Mouse (Mus musculus) stomach, embryonic 16.5 days (tissue): ENCODE measurements around the gene Fhod1. TPM values are rescaled to one million over a fixed set of nuclear protein-coding genes. Genes with fewer than 3 reads are reported as not detected.

Source experiments
- ATAC-seq: fragments of 200-750 bp; cut with Nextera tagmentation; 2 replicates; pipeline ENCODE4 v1.8.0; 2017; ENCODE audit warnings: moderate number of reproducible peaks, moderate TSS enrichment; ENCODE audit not compliant: insufficient read depth, low FRiP score
- H3K27ac ChIP-seq: fragments of 300-500 bp; sonication (generic); 2 replicates; pipeline ENCODE4 v1.5.1; 2014; ENCODE audit warnings: low read length
- H3K27me3 ChIP-seq: fragments of 300-500 bp; sonication (generic); 2 replicates; pipeline ENCODE4 v1.6.1; 2014; ENCODE audit warnings: low read length, control low read depth, mixed read lengths; ENCODE audit not compliant: control insufficient read depth, insufficient read depth
- H3K36me3 ChIP-seq: fragments of 300-500 bp; sonication (generic); 2 replicates; pipeline ENCODE4 v1.6.1; 2014; ENCODE audit warnings: low read length; ENCODE audit not compliant: control insufficient read depth, insufficient read depth
- H3K4me1 ChIP-seq: fragments of 300-500 bp; sonication (generic); 2 replicates; pipeline ENCODE4 v1.6.1; 2014; ENCODE audit warnings: low read length, control low read depth, mixed read lengths; ENCODE audit not compliant: control insufficient read depth, insufficient read depth
- H3K4me2 ChIP-seq: fragments of 300-500 bp; sonication (generic); 2 replicates; pipeline ENCODE4 v1.6.1; 2014; ENCODE audit warnings: low read depth, low read length, mixed read lengths
- H3K4me3 ChIP-seq: fragments of 300-500 bp; sonication (generic); replicated peaks from 2 replicates; pipeline ENCODE4 v1.5.1; 2014; ENCODE audit warnings: mild to moderate bottlenecking, low read length
- H3K9ac ChIP-seq: fragments of 300-500 bp; sonication (generic); 2 replicates; pipeline ENCODE4 v1.6.1; 2014; ENCODE audit warnings: low read length
- H3K9me3 ChIP-seq: fragments of 300-500 bp; sonication (generic); replicated peaks from 2 replicates; pipeline ENCODE4 v1.6.1; 2016; ENCODE audit warnings: low read length, control low read depth; ENCODE audit not compliant: control insufficient read depth
- WGBS: fragments of 180-500 bp; shearing (Covaris S2); extraction: QIAGEN DNeasy Blood & Tissue Kit; methylation state at CpG from one replicate; pipeline ENCODE4 v1.1.7; 2014; 5-methylcytosine and 5-hydroxymethylcytosine counted together
- polyA plus RNA-seq: library from polyadenylated mRNA; unstranded; fragments of >200 nt; fragmentation: Nextera tagmentation; extraction: Ambion mirVana; gene quantifications from 2 replicates; pipeline ENCODE4 v1.2.1, GENCODE M21; 2015

The Fhod1 gene
- 2.2 and 2.5 TPM in 2 replicates for polyA plus RNA-seq

DNA sequence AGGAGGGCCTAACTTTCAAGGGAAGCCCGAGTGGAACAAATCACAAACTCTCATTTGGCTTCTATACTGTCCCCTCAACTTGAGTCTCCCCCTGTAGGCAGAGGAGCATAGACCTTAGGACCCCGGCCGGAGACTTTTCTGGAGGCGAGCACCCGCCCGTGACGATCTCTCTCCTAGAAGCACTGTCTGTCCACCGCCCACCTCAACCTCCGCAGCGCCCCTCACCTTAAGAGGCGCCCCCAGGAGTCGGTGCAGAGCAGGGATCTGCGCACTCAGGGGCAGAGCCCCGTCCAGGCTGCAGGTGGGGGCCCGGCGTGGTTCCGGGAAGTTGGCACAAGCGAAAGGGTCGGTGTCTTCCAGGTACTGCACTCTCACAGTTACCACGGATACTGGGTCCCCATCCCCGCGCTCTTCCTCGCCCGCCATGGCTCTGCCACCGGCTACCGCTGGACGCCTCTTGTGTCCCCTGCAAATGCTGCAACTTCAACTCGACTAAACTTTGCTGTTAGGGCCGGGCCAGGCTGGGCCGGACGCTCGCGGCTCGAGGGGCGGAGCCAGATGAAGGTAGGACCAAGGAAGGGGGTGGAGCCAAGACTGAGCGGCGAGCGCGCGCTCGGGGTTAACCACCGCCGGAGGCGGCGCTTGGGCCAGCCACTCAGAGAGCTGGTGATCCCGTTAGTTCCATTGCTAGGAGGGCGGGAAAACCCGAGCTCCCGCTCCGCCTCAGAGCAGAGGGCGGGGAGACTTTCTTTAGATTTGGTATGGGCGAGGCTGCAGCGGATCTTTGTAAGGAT, at the start of gene Fhod1:
Fhod1 (minus strand) TSS at position 526 of the 794 bp plus-strand sequence.
- peaks cover 6% of the 10 kb centered on the region; the same call in 1 of the 2 replicates for H3K27me3 ChIP-seq
- under 1% methylated on average over 53 of the region's 53 CpGs for WGBS
- no peaks in the 10 kb centered on the region for H3K36me3 ChIP-seq
- H3K4me3 ChIP-seq = peak within 1 kb of the TSS; percentile 83
- peak; percentile 91 for ATAC-seq
- no peaks in the 10 kb centered on the region for H3K9me3 ChIP-seq
- H3K4me2 ChIP-seq = peak within 1 kb of the TSS; percentile 95
- H3K27ac ChIP-seq = peak within 1 kb of the TSS; percentile 85
- H3K9ac ChIP-seq = peak within 1 kb of the TSS; percentile 82
- H3K4me1 ChIP-seq = peaks cover 40% of the 10 kb centered on the region

DNA sequence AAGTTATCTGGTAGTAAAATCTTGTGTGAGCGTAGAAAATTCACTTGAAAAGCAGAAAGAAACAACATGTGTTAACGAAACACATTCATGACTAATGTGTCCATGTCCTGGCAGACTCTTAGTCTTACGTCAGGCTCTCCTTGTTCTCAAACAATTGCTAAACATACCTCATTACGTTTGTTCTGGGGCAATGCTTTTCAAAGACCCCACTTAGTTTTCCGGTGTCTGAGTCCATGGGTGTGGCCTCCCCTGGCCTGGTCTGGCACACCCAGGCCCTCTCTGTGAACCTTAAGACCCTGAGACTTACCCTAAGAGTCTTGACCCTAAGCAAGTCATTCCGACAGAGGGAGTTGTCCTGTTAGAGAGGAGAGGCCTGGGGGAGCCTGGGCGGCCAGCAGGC, 46.2 kb upstream of the Fhod1 start:
- 63% methylated on average over 7 of the region's 7 CpGs for WGBS

DNA sequence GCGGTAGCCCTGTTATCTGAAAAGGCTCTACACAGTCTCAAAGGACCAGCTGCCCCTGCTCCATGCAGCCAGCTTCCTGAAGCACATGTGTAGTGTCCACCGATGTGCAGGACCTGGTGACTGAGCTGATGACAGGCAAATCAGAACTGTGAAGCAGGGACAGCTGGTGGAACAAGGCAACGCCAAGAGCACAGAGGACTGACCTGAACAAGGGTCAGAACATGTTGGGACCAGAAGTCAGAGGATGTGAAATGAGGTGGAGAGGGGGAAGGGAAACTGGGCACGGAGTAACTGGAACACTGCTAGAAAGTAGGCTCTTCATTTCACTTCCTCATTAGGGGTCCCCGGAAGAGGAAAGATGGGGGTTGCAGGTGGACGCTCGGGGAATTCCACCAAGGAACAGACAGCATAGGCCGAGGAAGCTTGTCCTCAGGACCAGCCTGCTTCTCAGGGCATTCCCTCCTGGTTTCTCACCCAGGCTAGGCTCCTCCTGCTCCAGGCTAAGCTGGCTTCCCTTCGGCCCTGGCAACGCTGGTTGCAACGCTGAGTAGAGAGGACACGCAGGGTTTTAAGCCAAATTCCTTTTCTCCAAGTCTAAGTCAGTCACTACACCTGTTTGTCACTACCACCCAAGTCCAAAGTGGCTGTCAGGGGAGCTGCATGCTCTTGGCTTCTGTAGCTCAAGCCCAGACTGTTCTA, 45.5 kb upstream of the Fhod1 start:
- ATAC-seq = no peak

More for the DNA sequence above, 46.2 kb upstream of the Fhod1 start:
- H3K27me3 ChIP-seq = no peaks in the 10 kb centered on the region
- no peak for ATAC-seq
- no peak overlapping the region for H3K4me2 ChIP-seq
- H3K27ac ChIP-seq = no peak overlapping the region
- no peaks in the 10 kb centered on the region for H3K36me3 ChIP-seq
- H3K9me3 ChIP-seq = no peaks in the 10 kb centered on the region
- no peak overlapping the region for H3K9ac ChIP-seq
- H3K4me1 ChIP-seq = no peaks in the 10 kb centered on the region
- no peak overlapping the region for H3K4me3 ChIP-seq

GRCm38 (mm10) chr8:105389096-105389495, 41.3 kb upstream of the Fhod1 start:
- H3K27ac ChIP-seq = no peak overlapping the region
- H3K4me1 ChIP-seq = no peaks in the 10 kb centered on the region
- no peak overlapping the region for H3K9ac ChIP-seq
- no peak for ATAC-seq
- no peaks in the 10 kb centered on the region for H3K9me3 ChIP-seq
- no peak overlapping the region for H3K4me3 ChIP-seq
- H3K36me3 ChIP-seq = no peaks in the 10 kb centered on the region
- WGBS = 53% methylated on average over 6 of the region's 6 CpGs
- H3K27me3 ChIP-seq = no peaks in the 10 kb centered on the region
- H3K4me2 ChIP-seq = no peak overlapping the region

More for the DNA sequence above, 45.5 kb upstream of the Fhod1 start:
- no peak overlapping the region for H3K4me2 ChIP-seq
- H3K9ac ChIP-seq = no peak overlapping the region
- no peaks in the 10 kb centered on the region for H3K4me1 ChIP-seq
- no peak overlapping the region for H3K27ac ChIP-seq
- WGBS = 81% methylated on average over 12 of the region's 12 CpGs
- H3K9me3 ChIP-seq = no peaks in the 10 kb centered on the region
- H3K27me3 ChIP-seq = no peaks in the 10 kb centered on the region
- H3K36me3 ChIP-seq = no peaks in the 10 kb centered on the region
- H3K4me3 ChIP-seq = no peak overlapping the region

- Histone ChIP-seq H3K9me3 (no peaks in the 10 kb centered on the region), H3K4me3 (no peak overlapping the region)
- no peak for ATAC-seq
These were observed 39.4 kb upstream of the Fhod1 start for GRCm38 (mm10) chr8:105387151-105387550.

GRCm38 (mm10) chr8:105384070-105384469, 36.3 kb upstream of the Fhod1 start:
- H3K4me3 ChIP-seq = no peak overlapping the region
- no peaks in the 10 kb centered on the region for H3K27me3 ChIP-seq
- H3K27ac ChIP-seq = no peak overlapping the region
- WGBS = 92% methylated on average over 2 of the region's 2 CpGs
- ATAC-seq = no peak
- H3K9ac ChIP-seq = no peak overlapping the region
- H3K4me1 ChIP-seq = no peaks in the 10 kb centered on the region
- no peak overlapping the region for H3K4me2 ChIP-seq
- no peaks in the 10 kb centered on the region for H3K9me3 ChIP-seq
- no peaks in the 10 kb centered on the region for H3K36me3 ChIP-seq

More at GRCm38 (mm10) chr8:105387151-105387550, 39.4 kb upstream of the Fhod1 start:
- H3K27me3 ChIP-seq = no peaks in the 10 kb centered on the region
- no peaks in the 10 kb centered on the region for H3K36me3 ChIP-seq
- no peak overlapping the region for H3K9ac ChIP-seq
- H3K27ac ChIP-seq = no peak overlapping the region
- no peaks in the 10 kb centered on the region for H3K4me1 ChIP-seq
- no peak overlapping the region for H3K4me2 ChIP-seq
- 60% methylated on average over 1 of the region's 1 CpGs for WGBS

DNA sequence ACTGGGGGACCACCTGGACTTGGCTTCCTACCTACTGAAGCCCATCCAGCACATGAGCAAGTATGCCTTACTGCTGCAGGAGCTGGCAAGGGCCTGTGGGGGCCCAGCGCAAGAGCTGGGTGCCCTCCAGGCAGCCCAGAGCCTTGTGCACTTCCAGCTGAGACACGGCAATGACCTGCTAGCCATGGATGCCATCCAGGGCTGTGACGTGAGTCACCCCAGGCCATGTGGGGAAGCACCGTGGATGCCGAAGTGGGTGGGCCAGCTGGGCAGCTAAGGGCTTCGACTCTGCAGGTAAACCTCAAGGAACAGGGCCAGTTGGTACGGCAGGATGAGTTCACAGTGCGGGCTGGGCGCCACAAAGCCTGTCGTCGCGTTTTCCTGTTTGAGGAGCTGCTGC, 32.6 kb upstream of the Fhod1 start:
- no peak overlapping the region for H3K4me3 ChIP-seq
- H3K4me2 ChIP-seq = no peak overlapping the region
- no peaks in the 10 kb centered on the region for H3K9me3 ChIP-seq
- 76% methylated on average over 12 of the region's 12 CpGs for WGBS
- H3K4me1 ChIP-seq = 0 out of 2 replicates have a peak, but pooled peaks cover 6% of the 10 kb centered on the region
- H3K36me3 ChIP-seq = no peaks in the 10 kb centered on the region
- H3K27ac ChIP-seq = no peak overlapping the region
- ATAC-seq = no peak
- no peak overlapping the region for H3K9ac ChIP-seq
- H3K27me3 ChIP-seq = no peaks in the 10 kb centered on the region

DNA sequence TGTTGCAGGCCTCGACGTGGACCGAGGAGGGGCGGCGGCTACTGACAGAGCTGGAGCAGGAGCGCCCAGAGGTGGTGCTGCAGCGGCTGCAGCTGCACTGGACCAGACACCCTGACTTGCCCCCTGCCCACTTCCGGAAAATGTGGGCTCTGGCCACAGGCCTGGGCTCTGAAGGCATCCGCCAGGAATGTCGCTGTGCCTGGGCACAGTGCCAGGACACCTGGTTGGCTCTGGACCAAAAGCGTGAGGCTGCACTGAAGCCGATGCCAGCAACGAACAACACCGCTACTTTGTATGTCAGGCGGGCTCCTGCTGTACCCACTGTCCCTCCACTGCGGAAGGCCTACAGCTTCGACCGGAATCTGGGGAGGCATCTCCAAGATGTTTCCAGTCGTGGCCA, 30.9 kb upstream of the Fhod1 start:
- H3K4me3 ChIP-seq = no peak overlapping the region
- H3K36me3 ChIP-seq = no peaks in the 10 kb centered on the region
- WGBS = 53% methylated on average over 19 of the region's 19 CpGs
- 0 out of 2 replicates have a peak, but pooled peaks cover 6% of the 10 kb centered on the region for H3K4me1 ChIP-seq
- H3K27ac ChIP-seq = no peak overlapping the region
- no peaks in the 10 kb centered on the region for H3K27me3 ChIP-seq
- H3K9me3 ChIP-seq = 0 out of 2 replicates have a peak, but pooled peaks cover 5% of the 10 kb centered on the region
- H3K9ac ChIP-seq = no peak overlapping the region
- no peak overlapping the region for H3K4me2 ChIP-seq
- ATAC-seq = no peak

DNA sequence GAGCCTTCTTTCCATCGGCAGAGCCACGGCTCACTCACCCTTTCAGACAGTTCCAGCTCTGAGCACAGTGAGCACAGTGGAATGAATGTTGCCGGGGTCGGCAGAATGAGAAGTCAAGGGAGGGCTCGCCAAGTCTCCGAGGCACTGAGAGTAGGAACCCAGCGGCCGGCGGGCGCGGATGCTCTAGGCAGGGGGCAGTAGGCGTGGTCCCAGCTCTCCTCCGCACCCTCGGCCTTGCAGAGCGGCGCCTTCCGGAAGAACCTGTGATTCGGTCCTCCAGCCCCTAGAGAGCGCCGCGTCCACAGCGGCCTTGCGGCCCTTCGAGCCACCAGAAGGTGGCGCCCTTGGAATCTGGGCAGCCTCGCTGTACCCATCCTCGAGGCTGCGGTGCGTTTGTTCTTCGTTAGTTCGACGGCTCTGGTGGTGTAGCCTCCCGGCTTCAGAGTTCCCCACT, 26.8 kb upstream of the Fhod1 start:
- peak; percentile 29; the same call in 1 of the 2 replicates for ATAC-seq
- 29% methylated on average over 33 of the region's 33 CpGs for WGBS
- Histone ChIP-seq H3K4me2 (peak overlapping the region; percentile 48), H3K27ac (no peak overlapping the region), H3K4me3 (peak overlapping the region; percentile 26), H3K27me3 (no peaks in the 10 kb centered on the region), H3K9me3 (0 out of 2 replicates have a peak, but pooled peaks cover 5% of the 10 kb centered on the region), H3K36me3 (no peaks in the 10 kb centered on the region), H3K9ac (peak overlapping the region; percentile 51; the same call in 1 of the 2 replicates), H3K4me1 (0 out of 2 replicates have a peak, but pooled peaks cover 6% of the 10 kb centered on the region)
